Mouse (Mus musculus) ZHBTc4 (cell line): ENCODE measurements around the gene Celsr1.
"Not testable (repeated sequence)": the region's sequence is repeated elsewhere in the genome, so short reads cannot be mapped to it uniquely, and the experiment has no call there.

Source experiments
- DNase-seq: peaks from one replicate; pipeline ENCODE4 v3.0.0-alpha.2; 2011; ENCODE audit warnings: low read depth, low spot score

Celsr1 gene

GRCm38 (mm10) chr15:86064850-86065229 lies 31.3 kb upstream of the Celsr1 start:
- DNase-seq: no peak

GRCm38 (mm10) chr15:86064191-86064849 lies 30.7 kb upstream of the Celsr1 start:
- no peak for DNase-seq

- no peak for DNase-seq
These were observed 28.4 kb upstream of the Celsr1 start for GRCm38 (mm10) chr15:86061848-86062481.

- DNase-seq: no peak
These were observed 27.6 kb upstream of the Celsr1 start for GRCm38 (mm10) chr15:86061221-86061620.

- no peak for DNase-seq
These were observed 27.0 kb upstream of the Celsr1 start for GRCm38 (mm10) chr15:86060581-86060980.

- no peak for DNase-seq
These were observed 26.3 kb upstream of the Celsr1 start for GRCm38 (mm10) chr15:86059835-86060380.

GRCm38 (mm10) chr15:86058931-86059834 lies 25.6 kb upstream of the Celsr1 start:
- no peak for DNase-seq

GRCm38 (mm10) chr15:86058394-86058915 lies 24.9 kb upstream of the Celsr1 start:
- DNase-seq: peak; percentile 85

GRCm38 (mm10) chr15:86057908-86058307 lies 24.3 kb upstream of the Celsr1 start:
- DNase-seq: peak; percentile 33

GRCm38 (mm10) chr15:86057413-86057812 lies 23.8 kb upstream of the Celsr1 start, which contains the start of gene Gramd4:
Gene Gramd4 (plus strand): TSS chr15:86057695.
- DNase-seq: no peak

- DNase-seq: no peak
These were observed 22.7 kb upstream of the Celsr1 start for GRCm38 (mm10) chr15:86056221-86056760.

- DNase-seq: not testable (repeated sequence)
These were observed 21.3 kb upstream of the Celsr1 start for GRCm38 (mm10) chr15:86054861-86055260.

- DNase-seq: peak; percentile 85
These were observed 20.4 kb upstream of the Celsr1 start for GRCm38 (mm10) chr15:86053890-86054536.

- DNase-seq: no peak
These were observed 18.4 kb upstream of the Celsr1 start for GRCm38 (mm10) chr15:86051878-86052478.

- no peak for DNase-seq
These were observed 17.6 kb upstream of the Celsr1 start for GRCm38 (mm10) chr15:86051152-86051551.

GRCm38 (mm10) chr15:86050170-86050743 lies 16.7 kb upstream of the Celsr1 start:
- DNase-seq: no peak

GRCm38 (mm10) chr15:86049510-86049909 lies 15.9 kb upstream of the Celsr1 start:
- DNase-seq: no peak

GRCm38 (mm10) chr15:86042364-86042763 lies 8.8 kb upstream of the Celsr1 start:
- peak; percentile 79 for DNase-seq

- no peak for DNase-seq
These were observed 7.8 kb upstream of the Celsr1 start for GRCm38 (mm10) chr15:86041421-86041820.

GRCm38 (mm10) chr15:86038802-86039201 lies 5.2 kb upstream of the Celsr1 start:
- DNase-seq: peak; percentile 90
